Mouse (Mus musculus) kidney, postnatal 25 days (tissue): ENCODE results near the gene Afdn.
"Not testable (repeated sequence)": the region's sequence is repeated elsewhere in the genome, so short reads cannot be mapped to it uniquely, and the experiment has no call there.

ENCODE experiments used
- DNase-seq, 2 experiments: peaks; one replicate each; pipeline ENCODE4 v3.0.0; 2021; ENCODE audit warnings: mixed read lengths in 2 of 2

Afdn gene

GRCm38 (mm10) chr17:13739981-13740380 is 20.4 kb upstream of the Afdn start:
- no peak for DNase-seq

- DNase-seq: peak in 1 of 2 experiments; percentile 24
These were observed 19.5 kb upstream of the Afdn start for GRCm38 (mm10) chr17:13740796-13741195.

GRCm38 (mm10) chr17:13741611-13742010 is 18.7 kb upstream of the Afdn start:
- peak in 1 of 2 experiments; percentile 25 for DNase-seq

- DNase-seq: no peak
These were observed 18.0 kb upstream of the Afdn start for GRCm38 (mm10) chr17:13742334-13742733.

- peak in 1 of 2 experiments; percentile 32 for DNase-seq
These were observed 17.2 kb upstream of the Afdn start for GRCm38 (mm10) chr17:13742941-13743708.

- DNase-seq: peak in 1 of 2 experiments; percentile 74
These were observed 16.6 kb upstream of the Afdn start for GRCm38 (mm10) chr17:13743709-13744079.

GRCm38 (mm10) chr17:13744219-13744618 is 16.1 kb upstream of the Afdn start:
- no peak for DNase-seq

GRCm38 (mm10) chr17:13744824-13745223 is 15.5 kb upstream of the Afdn start:
- DNase-seq: peak; percentile 95 to 97

- peak in 1 of 2 experiments; percentile 53 for DNase-seq
These were observed 15.0 kb upstream of the Afdn start for GRCm38 (mm10) chr17:13745373-13745772.

- no peak for DNase-seq
These were observed 14.0 kb upstream of the Afdn start for GRCm38 (mm10) chr17:13746330-13746729.

- no peak for DNase-seq
These were observed 12.7 kb upstream of the Afdn start for GRCm38 (mm10) chr17:13747681-13748080.

GRCm38 (mm10) chr17:13749027-13749426 is 11.3 kb upstream of the Afdn start:
- DNase-seq: no peak

- no peak for DNase-seq
These were observed 6.4 kb upstream of the Afdn start for GRCm38 (mm10) chr17:13753918-13754317.

- no peak for DNase-seq
These were observed 5.4 kb upstream of the Afdn start for GRCm38 (mm10) chr17:13754940-13755339.

GRCm38 (mm10) chr17:13758586-13758985 is 1.8 kb upstream of the Afdn start:
- no peak for DNase-seq

GRCm38 (mm10) chr17:13759156-13759852 is 1.0 kb upstream of the Afdn start:
- peak; percentile 55 to 77 for DNase-seq

- peak in 1 of 2 experiments; percentile 71 for DNase-seq
These were observed 388 bp downstream of the Afdn start for GRCm38 (mm10) chr17:13760675-13761178.

- peak; percentile 48 to 80 for DNase-seq
These were observed 1.0 kb downstream of the Afdn start, which contains the start of gene Tcte2 for GRCm38 (mm10) chr17:13761179-13761913. TSS of gene Tcte2 (minus strand) at chr17:13761825.

- DNase-seq: no peak
These were observed 3.5 kb downstream of the Afdn start for GRCm38 (mm10) chr17:13763819-13764218.

GRCm38 (mm10) chr17:13764911-13765310 is 4.6 kb downstream of the Afdn start:
- DNase-seq: not testable (repeated sequence)

- DNase-seq: peak in 1 of 2 experiments; percentile 51
These were observed 8.2 kb downstream of the Afdn start for GRCm38 (mm10) chr17:13768531-13768930.

GRCm38 (mm10) chr17:13769256-13769655 is 8.9 kb downstream of the Afdn start:
- peak in 1 of 2 experiments; percentile 48 for DNase-seq

- DNase-seq: no peak
These were observed 17.3 kb downstream of the Afdn start for GRCm38 (mm10) chr17:13777676-13778075.
